Mouse (Mus musculus): ENCODE results near the gene Cenpx. TPM values are rescaled to one million over a fixed set of nuclear protein-coding genes. Genes with fewer than 3 reads are reported as not detected.

Cenpx gene
- total RNA-seq, 1 experiment: 53.9 TPM

GRCm38 (mm10) chr11:120722067-120722630 is 8.6 kb upstream of the Cenpx start:
- in situ Hi-C loops (cut with MboI; ENCODE audit: low sequenced_read_pairs in 2 of 2, unreplicated experiment in 2 of 2): no loop called here
- peak overlapping the region; percentile 59 to 68 for H3K4me3 ChIP-seq (ENCODE audit: insufficient read depth in 1 of 2, low read depth in 1 of 2, low read length in 2 of 2, poor library complexity in 1 of 2, severe bottlenecking in 1 of 2)
- H3K9ac ChIP-seq (ENCODE audit: insufficient read depth, low read depth, low read length, poor library complexity, severe bottlenecking): peak overlapping the region; percentile 56; the same call in 1 of the 2 replicates
- H3K27ac ChIP-seq (ENCODE audit: insufficient read depth, low read depth, low read length, poor library complexity, severe bottlenecking): no peak overlapping the region
- peaks cover 0 to 6% of the 10 kb centered on the region in 2 experiments; a peak in 2 of 4 replicates for H3K4me1 ChIP-seq (ENCODE audit: control insufficient read depth in 2 of 2, insufficient read depth in 2 of 2, low read length in 2 of 2, poor library complexity in 1 of 2)
- H3K9me3 ChIP-seq (ENCODE audit: control insufficient read depth, insufficient read depth, low read depth, low read length): no peaks in the 10 kb centered on the region
- H3K36me3 ChIP-seq (ENCODE audit: control insufficient read depth, insufficient read depth, low read length, poor library complexity, severe bottlenecking): peaks cover 24% of the 10 kb centered on the region
- TF ChIP-seq MAFK (IDR thresholded peaks at IDR 0.05; ENCODE audit: insufficient read depth, low read depth, low read length): no peak
- DNase-seq (ENCODE audit: low read depth, low spot score): no peak

- in situ Hi-C loops (cut with MboI; ENCODE audit: low sequenced_read_pairs in 2 of 2, unreplicated experiment in 2 of 2): no loop called here
- Histone ChIP-seq H3K4me1 (ENCODE audit: control insufficient read depth in 2 of 2, insufficient read depth in 2 of 2, low read length in 2 of 2, poor library complexity in 1 of 2) (peaks cover 0 to 5% of the 10 kb centered on the region in 2 experiments; a peak in 2 of 4 replicates), H3K9ac (ENCODE audit: insufficient read depth, low read depth, low read length, poor library complexity, severe bottlenecking) (peak within 1 kb of the TSS; percentile 56), H3K27ac (ENCODE audit: insufficient read depth, low read depth, low read length, poor library complexity, severe bottlenecking) (no peak within 1 kb of the TSS), H3K9me3 (ENCODE audit: control insufficient read depth, insufficient read depth, low read depth, low read length) (no peaks in the 10 kb centered on the region), H3K4me3 (ENCODE audit: insufficient read depth in 1 of 2, low read depth in 1 of 2, low read length in 2 of 2, poor library complexity in 1 of 2, severe bottlenecking in 1 of 2) (peak within 1 kb of the TSS; percentile 59 to 68), H3K36me3 (ENCODE audit: control insufficient read depth, insufficient read depth, low read length, poor library complexity, severe bottlenecking) (peaks cover 26% of the 10 kb centered on the region)
- DNase-seq (ENCODE audit: low read depth, low spot score): no peak
- TF ChIP-seq MAFK (IDR thresholded peaks at IDR 0.05; ENCODE audit: insufficient read depth, low read depth, low read length): no peak
- TF ChIP-seq ZNF384 (IDR thresholded peaks at IDR 0.05; ENCODE audit: low read depth, low read length): no peak
- TF ChIP-seq CHD2 (IDR thresholded peaks at IDR 0.05; ENCODE audit: low read depth, low read length): no peak
- TF ChIP-seq HCFC1 (IDR thresholded peaks at IDR 0.05; ENCODE audit: borderline replicate concordance, insufficient read depth, low read length): no peak
- TF ChIP-seq ZC3H11A (IDR thresholded peaks at IDR 0.05; ENCODE audit: borderline replicate concordance, low read depth, low read length): no peak
These were observed 7.9 kb upstream of the Cenpx start, which contains the start of gene Rac3 for GRCm38 (mm10) chr11:120721124-120722066. Gene Rac3 (plus strand): TSS chr11:120721470.

- H3K4me1 ChIP-seq (ENCODE audit: control insufficient read depth in 2 of 2, insufficient read depth in 2 of 2, low read length in 2 of 2, poor library complexity in 1 of 2): peaks cover 0 to 3% of the 10 kb centered on the region in 2 experiments; a peak in 2 of 4 replicates
- DNase-seq (ENCODE audit: low read depth, low spot score): peak; percentile 98
- no peaks in the 10 kb centered on the region for H3K9me3 ChIP-seq (ENCODE audit: control insufficient read depth, insufficient read depth, low read depth, low read length)
- H3K27ac ChIP-seq (ENCODE audit: insufficient read depth, low read depth, low read length, poor library complexity, severe bottlenecking): no peak overlapping the region
- peak overlapping the region; percentile 59 to 68 for H3K4me3 ChIP-seq (ENCODE audit: insufficient read depth in 1 of 2, low read depth in 1 of 2, low read length in 2 of 2, poor library complexity in 1 of 2, severe bottlenecking in 1 of 2)
- peaks cover 20% of the 10 kb centered on the region for H3K36me3 ChIP-seq (ENCODE audit: control insufficient read depth, insufficient read depth, low read length, poor library complexity, severe bottlenecking)
- in situ Hi-C loops (cut with MboI; ENCODE audit: low sequenced_read_pairs in 2 of 2, unreplicated experiment in 2 of 2): no loop called here
- H3K9ac ChIP-seq (ENCODE audit: insufficient read depth, low read depth, low read length, poor library complexity, severe bottlenecking): peak overlapping the region; percentile 38
- no peak for TF ChIP-seq ZNF384 (IDR thresholded peaks at IDR 0.05; ENCODE audit: low read depth, low read length)
- peak; percentile 97 for TF ChIP-seq ZC3H11A (IDR thresholded peaks at IDR 0.05; ENCODE audit: borderline replicate concordance, low read depth, low read length)
- TF ChIP-seq MAFK (IDR thresholded peaks at IDR 0.05; ENCODE audit: insufficient read depth, low read depth, low read length): 0 out of 2 replicates have a peak, but pooled peaks have one; percentile 19
- TF ChIP-seq CHD2 (IDR thresholded peaks at IDR 0.05; ENCODE audit: low read depth, low read length): no peak
- peak; percentile 51; the same call in 1 of the 2 replicates for TF ChIP-seq HCFC1 (IDR thresholded peaks at IDR 0.05; ENCODE audit: borderline replicate concordance, insufficient read depth, low read length)
These were observed 6.9 kb upstream of the Cenpx start for GRCm38 (mm10) chr11:120720450-120720849.

GRCm38 (mm10) chr11:120719841-120720376 is 6.4 kb upstream of the Cenpx start:
- Histone ChIP-seq H3K4me1 (ENCODE audit: control insufficient read depth in 2 of 2, insufficient read depth in 2 of 2, low read length in 2 of 2, poor library complexity in 1 of 2) (peaks cover 0 to 3% of the 10 kb centered on the region in 2 experiments; a peak in 2 of 4 replicates), H3K27ac (ENCODE audit: insufficient read depth, low read depth, low read length, poor library complexity, severe bottlenecking) (no peak overlapping the region), H3K9me3 (ENCODE audit: control insufficient read depth, insufficient read depth, low read depth, low read length) (no peaks in the 10 kb centered on the region), H3K36me3 (ENCODE audit: control insufficient read depth, insufficient read depth, low read length, poor library complexity, severe bottlenecking) (peaks cover 15% of the 10 kb centered on the region; the same call in 1 of the 2 replicates), H3K4me3 (ENCODE audit: insufficient read depth in 1 of 2, low read depth in 1 of 2, low read length in 2 of 2, poor library complexity in 1 of 2, severe bottlenecking in 1 of 2) (no peak overlapping the region), H3K9ac (ENCODE audit: insufficient read depth, low read depth, low read length, poor library complexity, severe bottlenecking) (no peak overlapping the region)
- in situ Hi-C loops (cut with MboI; ENCODE audit: low sequenced_read_pairs in 2 of 2, unreplicated experiment in 2 of 2): no loop called here
- no peak for TF ChIP-seq ZNF384 (IDR thresholded peaks at IDR 0.05; ENCODE audit: low read depth, low read length)
- no peak for TF ChIP-seq HCFC1 (IDR thresholded peaks at IDR 0.05; ENCODE audit: borderline replicate concordance, insufficient read depth, low read length)
- no peak for TF ChIP-seq ZC3H11A (IDR thresholded peaks at IDR 0.05; ENCODE audit: borderline replicate concordance, low read depth, low read length)
- no peak for TF ChIP-seq CHD2 (IDR thresholded peaks at IDR 0.05; ENCODE audit: low read depth, low read length)
- TF ChIP-seq MAFK (IDR thresholded peaks at IDR 0.05; ENCODE audit: insufficient read depth, low read depth, low read length): no peak
- DNase-seq (ENCODE audit: low read depth, low spot score): no peak
